Mouse (Mus musculus) neural tube, embryonic 10.5 days (tissue): ENCODE data around the gene Atg4d.
"Not testable (repeated sequence)": the region's sequence is repeated elsewhere in the genome, so short reads cannot be mapped to it uniquely, and the experiment has no call there.

Experiments used
- DNase-seq: peaks from one replicate; pipeline ENCODE4 v3.0.0-alpha.2; 2017; ENCODE audit warnings: low spot score; ENCODE audit errors: extremely low spot score

The Atg4d gene

GRCm38 (mm10) chr9:21273520-21274228 is 8.6 kb downstream of the Atg4d start:
- no peak for DNase-seq

GRCm38 (mm10) chr9:21274336-21274735 is 9.2 kb downstream of the Atg4d start:
- no peak for DNase-seq

DNA sequence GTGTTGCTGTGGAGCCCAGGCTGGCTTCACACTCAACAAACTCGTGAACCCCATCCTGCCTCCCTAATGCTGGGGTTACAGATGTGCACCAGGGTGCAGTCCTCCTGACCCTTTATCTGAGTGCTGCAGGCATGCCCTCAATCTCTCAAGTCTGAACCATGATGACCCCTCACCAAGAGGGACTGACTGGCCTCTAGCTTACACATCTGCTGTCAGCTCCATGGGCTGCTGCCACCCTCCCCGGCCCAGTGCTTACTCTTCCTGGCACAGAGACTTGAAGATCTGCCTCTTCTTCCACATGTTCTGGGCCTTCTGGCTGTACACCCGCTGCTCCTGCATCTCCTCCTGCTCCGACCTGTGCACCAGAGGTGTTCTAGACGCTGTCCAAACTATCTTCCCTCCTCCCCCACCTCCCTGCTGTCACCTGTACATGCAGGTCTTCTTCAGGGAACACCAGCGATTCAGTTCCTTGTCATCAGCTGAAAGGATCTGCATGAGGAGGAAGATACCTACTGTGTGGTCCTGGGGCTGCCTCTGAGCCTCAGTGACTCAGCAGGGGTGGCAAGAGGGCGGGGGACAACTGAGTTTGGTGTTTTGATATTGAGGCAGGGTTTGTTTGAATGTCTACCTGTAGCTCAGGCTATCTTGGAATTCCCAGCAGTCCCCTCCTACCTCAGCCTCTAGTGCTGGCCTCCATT is 10.1 kb downstream of the Atg4d start:
- no peak for DNase-seq

DNA sequence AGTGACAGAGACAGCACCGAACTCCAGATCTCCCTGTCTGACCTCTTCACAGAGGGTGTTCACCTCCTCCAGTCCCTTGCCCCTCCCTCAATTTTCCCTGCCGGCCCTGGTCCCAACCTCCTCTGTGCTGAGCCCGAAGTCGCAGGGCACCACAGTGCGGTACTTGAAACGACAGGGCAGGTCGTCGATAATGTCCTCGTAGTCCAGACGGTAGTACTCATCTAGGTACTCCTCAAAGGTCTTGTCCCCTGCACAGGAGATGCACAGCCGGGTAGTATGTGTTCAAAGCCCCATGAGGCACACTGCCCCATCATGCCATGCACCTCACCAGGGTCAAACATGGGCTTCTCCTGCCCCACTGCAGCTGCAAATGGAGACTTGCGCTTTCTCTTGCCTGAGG is 10.6 kb downstream of the Atg4d start:
- DNase-seq: no peak

GRCm38 (mm10) chr9:21276307-21276706 is 11.2 kb downstream of the Atg4d start:
- no peak for DNase-seq

DNA sequence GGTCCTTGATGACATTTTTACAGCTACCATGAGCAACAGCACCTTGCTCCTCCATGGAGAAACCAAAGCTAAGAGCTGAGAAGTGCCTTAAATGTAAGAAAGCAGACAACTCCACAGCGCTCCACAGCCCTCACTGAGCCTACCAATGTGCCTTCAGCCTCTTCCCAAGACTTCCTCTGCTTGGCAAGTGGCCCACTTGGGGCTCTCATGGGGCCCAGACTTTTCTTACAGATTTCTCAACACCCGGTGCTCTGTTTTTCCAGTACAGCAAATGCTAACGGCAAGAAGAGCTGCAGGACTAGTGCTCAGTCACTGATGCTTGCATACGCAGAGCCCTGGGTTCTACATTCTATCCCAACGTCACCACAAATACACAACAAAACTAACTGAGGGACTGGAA is 12.7 kb downstream of the Atg4d start:
- no peak for DNase-seq

DNA sequence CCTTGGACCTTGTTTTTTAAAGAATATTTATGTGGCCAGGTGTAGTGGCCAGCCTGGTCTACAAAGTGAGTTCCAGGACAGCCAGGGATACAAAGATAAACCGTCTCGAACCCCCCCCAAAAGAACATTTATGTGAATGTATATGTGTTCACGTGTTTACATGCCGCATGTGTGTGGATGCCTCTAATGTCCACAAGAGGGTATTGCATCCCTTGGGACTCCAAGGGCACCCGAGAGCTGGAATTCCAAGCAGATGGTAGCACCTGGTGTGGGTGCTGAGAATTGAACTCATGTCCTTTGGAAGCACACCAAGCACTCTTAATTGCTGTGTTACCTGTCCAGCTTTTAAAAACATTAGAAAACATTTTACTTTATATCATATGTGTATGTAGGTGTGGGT is 18.5 kb downstream of the Atg4d start:
- no peak for DNase-seq

DNA sequence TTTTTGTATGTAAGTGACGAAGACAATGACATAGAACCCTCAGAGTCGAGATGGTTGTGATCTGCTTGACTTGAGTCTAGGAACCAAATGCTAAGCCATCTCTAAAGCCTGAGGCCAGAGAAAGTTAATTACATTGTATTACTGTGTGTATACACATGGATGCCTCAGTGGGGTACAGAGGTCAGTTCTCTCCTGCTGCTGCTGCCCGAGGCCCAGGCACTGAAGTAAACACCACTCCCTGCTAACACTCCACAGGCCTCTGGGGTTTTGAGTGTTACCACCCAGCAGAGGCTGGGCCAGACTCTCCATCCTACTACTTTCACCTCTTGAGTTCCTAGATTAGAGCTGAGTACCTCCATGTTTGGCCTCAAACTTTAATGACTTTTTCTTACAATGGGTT is 18.9 kb downstream of the Atg4d start:
- DNase-seq: no peak

- no peak for DNase-seq
Measured at GRCm38 (mm10) chr9:21286753-21287152, 21.7 kb downstream of the Atg4d start.

- DNase-seq: peak; percentile 96
Measured at GRCm38 (mm10) chr9:21287571-21288402, 22.7 kb downstream of the Atg4d start, which contains the start of gene Kri1. Gene Kri1 (minus strand): TSS chr9:21287969.

- DNase-seq: no peak
Measured at GRCm38 (mm10) chr9:21288404-21289336, 23.6 kb downstream of the Atg4d start.

GRCm38 (mm10) chr9:21289337-21289671 is 24.2 kb downstream of the Atg4d start:
- DNase-seq: no peak

DNA sequence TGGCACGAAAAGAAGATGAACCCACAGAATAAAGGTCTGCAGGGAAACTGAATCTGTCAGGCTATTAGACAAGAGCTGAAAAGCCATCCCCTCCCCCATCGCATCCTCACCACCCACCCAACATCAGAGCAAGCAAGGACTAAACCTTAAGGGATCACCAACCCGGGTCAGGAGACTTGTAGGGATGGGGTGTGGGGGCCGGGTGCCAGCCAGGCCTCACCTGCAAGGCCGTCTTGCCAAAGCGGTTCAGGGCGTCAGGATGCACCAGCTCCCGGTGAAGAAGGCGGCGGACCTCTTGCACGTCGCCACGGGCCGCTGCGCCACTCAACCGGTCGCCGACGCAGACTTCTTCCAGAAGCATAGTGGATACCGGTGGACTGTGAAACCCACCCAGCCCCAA is 25.5 kb downstream of the Atg4d start:
- no peak for DNase-seq

DNA sequence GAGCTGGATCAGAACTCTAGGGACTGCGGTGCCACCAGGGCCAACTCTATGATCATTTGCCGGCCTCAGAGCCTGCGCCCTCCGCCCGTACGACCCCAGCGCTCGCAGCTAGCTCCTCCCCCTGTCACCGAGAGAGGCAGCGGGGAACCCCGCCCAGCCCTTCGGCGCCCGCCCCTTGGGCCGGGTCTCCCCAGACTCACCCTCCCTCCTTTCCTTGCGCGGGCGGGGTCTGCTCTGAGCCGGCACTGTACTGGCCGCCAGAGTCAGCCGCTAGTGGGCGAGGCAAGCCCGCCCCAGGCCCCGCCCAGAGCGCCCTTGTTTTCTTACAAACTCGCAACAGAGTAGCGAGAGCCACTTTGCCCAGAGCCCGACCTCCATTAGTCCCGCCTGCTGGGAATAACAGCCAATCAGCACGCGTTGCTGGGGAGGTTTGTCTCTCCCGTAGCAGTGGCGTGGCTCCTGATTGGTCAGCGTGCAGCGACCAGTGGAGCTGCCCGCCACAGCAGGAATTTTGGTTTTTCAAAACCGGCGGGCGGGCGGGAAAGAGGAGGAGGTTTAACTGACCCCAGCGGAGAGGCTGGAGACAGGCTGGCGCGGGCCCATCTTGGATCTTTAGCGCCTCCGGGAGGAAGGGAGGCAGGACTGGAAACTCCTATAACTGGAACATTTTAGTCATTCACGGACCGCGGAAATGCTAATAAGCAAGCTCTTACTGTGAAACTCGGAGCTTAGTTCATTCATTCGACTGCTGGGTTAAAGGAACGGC is 26.1 kb downstream of the Atg4d start, which contains the start of gene Cdkn2d:
Cdkn2d (minus strand) TSS at position 386 of the 766 bp plus-strand sequence.
- peak; percentile 100 for DNase-seq

DNA sequence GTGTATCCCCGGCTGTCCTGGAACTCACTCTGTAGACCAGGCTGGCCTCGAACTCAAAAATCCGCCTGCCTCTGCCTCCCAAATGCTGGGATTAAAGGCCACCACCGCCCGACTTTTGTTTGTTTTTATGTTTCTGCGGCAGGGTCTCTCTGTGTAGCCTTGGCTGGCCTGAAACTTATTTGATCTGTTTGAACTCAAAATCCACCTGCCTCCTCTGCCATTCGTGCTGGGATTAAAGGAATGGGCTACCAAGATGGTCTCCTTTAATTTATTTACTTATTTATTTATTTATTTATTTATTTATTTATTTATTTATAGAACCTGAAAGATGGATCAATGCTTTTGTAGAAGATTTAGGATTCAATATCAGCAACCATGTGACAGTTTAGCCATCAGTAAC is 26.8 kb downstream of the Atg4d start:
- not testable (repeated sequence) for DNase-seq

GRCm38 (mm10) chr9:21292271-21292670 is 27.2 kb downstream of the Atg4d start:
- no peak for DNase-seq

GRCm38 (mm10) chr9:21299014-21299413 is 33.9 kb downstream of the Atg4d start:
- DNase-seq: no peak

DNA sequence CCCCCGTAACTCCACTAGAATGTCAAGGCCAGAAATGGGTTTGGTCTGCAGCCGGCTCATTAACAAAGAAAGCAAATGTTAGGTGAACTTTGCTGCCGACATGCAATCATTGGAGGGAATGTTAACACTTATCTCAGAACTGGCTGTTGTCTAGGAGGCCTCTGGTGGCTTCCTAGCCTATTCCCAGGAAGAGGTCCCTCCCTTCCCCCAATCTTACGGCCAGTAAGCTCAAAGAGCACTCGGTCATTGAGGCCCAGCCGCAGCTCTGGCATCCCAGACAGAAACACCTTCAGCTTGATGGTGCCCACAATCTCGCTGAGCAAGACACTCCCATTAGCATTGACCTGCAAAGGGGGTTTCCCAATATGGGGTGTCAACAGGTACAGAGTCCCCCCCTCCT is 40.0 kb downstream of the Atg4d start:
- DNase-seq: no peak

DNA sequence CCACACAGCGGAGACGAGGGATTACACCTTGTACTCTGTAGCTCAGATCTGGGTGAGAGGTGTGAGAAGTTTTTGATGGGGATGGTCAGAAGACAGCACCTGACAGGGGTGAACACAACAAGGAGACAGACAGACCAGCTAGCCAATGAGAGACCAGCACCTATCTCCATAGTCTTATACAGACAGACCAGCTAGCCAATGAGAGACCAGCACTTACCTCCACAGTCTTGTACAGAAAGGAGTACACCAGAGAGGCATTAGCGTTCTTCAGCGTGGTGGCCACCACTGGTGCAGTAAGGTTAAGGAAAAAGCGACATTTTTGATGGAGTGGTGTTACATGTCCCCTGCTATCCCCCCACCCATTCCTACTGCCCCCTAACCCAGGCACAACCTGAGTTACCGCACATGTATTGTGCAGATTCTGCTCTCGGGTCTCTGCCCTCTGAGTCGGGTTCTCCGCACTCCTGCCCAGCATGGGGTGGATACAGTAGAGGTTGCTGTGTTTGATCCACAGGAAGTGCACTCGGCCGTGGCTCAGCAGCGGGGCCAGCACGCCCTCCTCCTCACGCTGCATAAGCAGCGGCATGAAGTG is 44.2 kb downstream of the Atg4d start:
- DNase-seq: no peak

GRCm38 (mm10) chr9:21311695-21312094 is 46.6 kb downstream of the Atg4d start:
- DNase-seq: no peak
